Mouse (Mus musculus) myocyte (in vitro differentiated cells): ENCODE measurements around the gene Supt6. TPM values are rescaled to one million over a fixed set of nuclear protein-coding genes. Genes with fewer than 3 reads are reported as not detected.

Experiments used
- H3K27me3 ChIP-seq: one replicate; pipeline ENCODE4 v1.6.1; 2011; ENCODE audit not compliant: control insufficient read depth, insufficient read depth, insufficient read length
- H3K36me3 ChIP-seq: one replicate; pipeline ENCODE4 v1.6.1; 2011; ENCODE audit not compliant: control insufficient read depth, insufficient read depth
- H3K4me2 ChIP-seq: one replicate; pipeline ENCODE4 v1.6.1; 2011; ENCODE audit warnings: low read depth, control low read depth
- H3K4me3 ChIP-seq: one replicate; pipeline ENCODE4 v1.5.1; 2011; ENCODE audit warnings: mild to moderate bottlenecking, control low read depth, moderate library complexity
- H3K79me2 ChIP-seq: one replicate; pipeline ENCODE4 v1.6.1; 2011; ENCODE audit not compliant: control insufficient read depth, insufficient read depth
- H3ac ChIP-seq: one replicate; pipeline ENCODE4 v1.6.1; 2011; ENCODE audit not compliant: control insufficient read depth, insufficient read length
- E2F4 ChIP-seq: IDR thresholded peaks from one replicate; pipeline ENCODE4 v1.6.1; 2011; ENCODE audit warnings: mild to moderate bottlenecking, control low read depth, moderate library complexity; ENCODE audit not compliant: insufficient read depth
- MYOD1 ChIP-seq, 3 experiments: IDR thresholded peaks; one replicate each; pipeline ENCODE4 v1.6.1; 2011; ENCODE audit warnings: control low read depth in 2 of 3, low read depth in 2 of 3, mild to moderate bottlenecking in 2 of 3, moderate library complexity in 1 of 3; ENCODE audit not compliant: insufficient read length in 2 of 3, control insufficient read depth in 1 of 3
- POLR2AphosphoS2 ChIP-seq: IDR thresholded peaks from one replicate; pipeline ENCODE4 v1.6.1; 2011; ENCODE audit warnings: low read depth, control low read depth; ENCODE audit not compliant: insufficient read length
- polyA plus RNA-seq: library from polyadenylated mRNA; unstranded; fragments of >200 nt; fragmentation: generic; extraction: Trizol; gene quantifications from one replicate; pipeline ENCODE4 v1.2.1, GENCODE M21; 2012; ENCODE audit warnings: missing spikeins

The Supt6 gene
- polyA plus RNA-seq, 1 experiment, result 42.3 TPM

DNA sequence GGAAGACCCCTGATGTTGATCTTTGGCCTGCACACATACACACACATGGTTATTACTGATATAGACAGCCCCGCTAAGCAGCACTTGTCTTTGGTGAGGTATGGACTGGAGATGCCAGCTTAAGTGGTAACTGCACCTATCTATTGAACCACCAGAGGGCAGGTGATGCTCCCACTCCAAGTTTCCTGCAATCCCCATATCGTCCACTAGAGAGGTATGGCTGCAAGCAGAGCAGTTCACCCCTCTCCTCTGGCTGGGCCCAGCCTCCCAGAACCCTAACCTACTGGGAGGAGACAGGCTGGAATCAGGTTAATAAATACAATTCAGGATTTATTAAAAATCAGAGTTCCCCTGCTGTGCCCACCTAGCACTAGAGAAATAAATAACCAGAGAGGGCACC is 86.7 kb downstream of the Supt6 start:
- H3K4me2 ChIP-seq, result peak overlapping the region; percentile 57
- H3K79me2 ChIP-seq, result peaks cover 55% of the 10 kb centered on the region
- TF ChIP-seq E2F4, result no peak
- TF ChIP-seq MYOD1 (IDR thresholded peaks at IDR 0.05; ENCODE audit: control insufficient read depth in 1 of 3, insufficient read length in 2 of 3, low read depth in 2 of 3), result peak in 1 of 3 experiments; percentile 6
- peak; percentile 41 for TF ChIP-seq POLR2AphosphoS2
- peaks cover 50% of the 10 kb centered on the region for H3K36me3 ChIP-seq
- H3K27me3 ChIP-seq, result no peaks in the 10 kb centered on the region
- H3ac ChIP-seq, result no peak overlapping the region
- no peak overlapping the region for H3K4me3 ChIP-seq

Other genes with a start within 250 kb of the Supt6 start
- 10.0 TPM for gene Dhrs13, start 213.7 kb downstream of the Supt6 start, polyA plus RNA-seq
- 78.8 TPM for gene Flot2, start 208.1 kb downstream of the Supt6 start, polyA plus RNA-seq
- 24.6 TPM for gene Eral1, start 165.6 kb downstream of the Supt6 start, polyA plus RNA-seq
- gene Fam222b, start 151.3 kb downstream of the Supt6 start, polyA plus RNA-seq, result 16.1 TPM
- 206 TPM for gene Traf4, start 80.4 kb downstream of the Supt6 start, polyA plus RNA-seq
- 9.6 TPM for gene Nek8, start 69.3 kb downstream of the Supt6 start, polyA plus RNA-seq
- 17.4 TPM for gene Tlcd1, start 69.3 kb downstream of the Supt6 start, polyA plus RNA-seq
- 3,571 TPM for gene Rpl23a, start 62.4 kb downstream of the Supt6 start, polyA plus RNA-seq
- gene Rab34, start 57.6 kb downstream of the Supt6 start, polyA plus RNA-seq, result 88.8 TPM
- 0.14 TPM for gene Proca1, start 52.6 kb downstream of the Supt6 start, polyA plus RNA-seq
- 98.6 TPM for gene Sdf2, start 241 bp downstream of the Supt6 start, polyA plus RNA-seq
- gene 2610507B11Rik, start 15.8 kb upstream of the Supt6 start, polyA plus RNA-seq, result 65.8 TPM
- gene BC030499, start 44.9 kb upstream of the Supt6 start, polyA plus RNA-seq, result 0.20 TPM
- gene Spag5, start 55.5 kb upstream of the Supt6 start, polyA plus RNA-seq, result 19.2 TPM
- gene Aldoc, start 77.0 kb upstream of the Supt6 start, polyA plus RNA-seq, result 1.7 TPM
- gene Pigs, start 82.4 kb upstream of the Supt6 start, polyA plus RNA-seq, result 50.2 TPM
- gene Unc119, start 97.5 kb upstream of the Supt6 start, polyA plus RNA-seq, result 24.8 TPM
- 0.01 TPM for gene Foxn1, start 140.6 kb upstream of the Supt6 start, polyA plus RNA-seq
- 0.01 TPM for gene Slc13a2, start 176.2 kb upstream of the Supt6 start, polyA plus RNA-seq
- 7.5 TPM for gene Slc46a1, start 219.7 kb upstream of the Supt6 start, polyA plus RNA-seq